Mouse (Mus musculus) kidney, adult 2 months (tissue): Measurements from ENCODE around the gene Gm17622.

Experiments
- CTCF ChIP-seq: fragments of 200-500 bp; conservative IDR thresholded peaks from 2 replicates; pipeline ENCODE4 v1.5.1; 2011; ENCODE audit warnings: low read depth, mild to moderate bottlenecking, control low read depth, low read length, moderate library complexity, mixed read lengths; ENCODE audit not compliant: insufficient read depth, insufficient read length
- POLR2A ChIP-seq: fragments of 200-500 bp; IDR thresholded peaks from one replicate; pipeline ENCODE4 v1.6.1; 2011; ENCODE audit warnings: low read depth, low read length, control low read depth

- no peak for TF ChIP-seq CTCF
- no peak for TF ChIP-seq POLR2A
These were observed 20.0 kb upstream of the Gm17622 start for GRCm38 (mm10) chr13:96470556-96470955.
